Mouse (Mus musculus) natural killer cell, adult 2 months (primary cell): ENCODE results near the gene Nppa.

Source experiments
- DNase-seq, 2 experiments: peaks; one replicate each; pipeline ENCODE4 v3.0.0; 2022; ENCODE audit warnings: low spot score in 2 of 2

The Nppa gene

GRCm38 (mm10) chr4:148000202-148000772 is at the start of gene Nppa:
Gene Nppa, plus strand, starts transcription at chr4:148000722.
- DNase-seq = no peak

DNA sequence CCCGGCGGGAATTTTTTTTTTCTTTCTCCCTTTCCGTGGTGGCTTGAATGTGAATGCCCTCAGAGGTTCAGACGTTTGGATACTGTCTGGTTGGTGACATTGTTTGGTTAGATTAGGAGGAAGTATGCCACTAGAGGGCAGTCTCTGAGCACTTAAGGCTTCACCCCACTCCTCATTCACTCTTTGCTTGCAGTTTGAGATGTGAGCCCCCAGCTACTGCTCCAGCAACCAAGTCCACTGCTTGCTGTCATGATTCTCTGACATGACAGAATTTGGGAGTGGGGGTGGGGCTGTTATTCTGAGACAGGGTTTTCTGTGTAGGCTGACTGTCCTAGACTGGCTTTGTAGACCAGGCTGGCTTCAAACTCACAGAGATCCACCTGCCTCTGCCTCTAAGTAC is 46.9 kb upstream of the Nppa start:
- peak in 1 of 2 experiments; percentile 19 for DNase-seq

DNA sequence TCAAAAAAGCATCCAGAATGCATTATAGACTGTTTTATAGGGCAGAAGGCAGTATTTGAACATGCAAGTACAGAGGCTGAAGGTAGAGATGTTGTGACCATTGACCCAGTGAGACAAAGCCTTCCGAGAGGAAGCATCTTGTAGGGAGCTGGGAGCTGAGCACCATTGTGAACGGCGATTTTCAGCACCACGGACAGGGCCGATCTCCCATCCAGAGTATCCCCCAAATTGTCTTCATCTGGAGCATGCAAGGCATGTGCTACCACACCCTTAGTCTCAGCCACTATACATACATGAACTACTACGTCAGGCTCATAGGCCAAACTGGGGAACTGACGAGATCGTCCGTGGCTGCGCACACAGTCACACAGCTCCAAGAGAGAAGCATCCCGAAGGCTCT is 43.4 kb upstream of the Nppa start:
- no peak for DNase-seq

- peak; percentile 20 to 45 for DNase-seq
These were observed 40.4 kb upstream of the Nppa start for GRCm38 (mm10) chr4:147959881-147960831.

DNA sequence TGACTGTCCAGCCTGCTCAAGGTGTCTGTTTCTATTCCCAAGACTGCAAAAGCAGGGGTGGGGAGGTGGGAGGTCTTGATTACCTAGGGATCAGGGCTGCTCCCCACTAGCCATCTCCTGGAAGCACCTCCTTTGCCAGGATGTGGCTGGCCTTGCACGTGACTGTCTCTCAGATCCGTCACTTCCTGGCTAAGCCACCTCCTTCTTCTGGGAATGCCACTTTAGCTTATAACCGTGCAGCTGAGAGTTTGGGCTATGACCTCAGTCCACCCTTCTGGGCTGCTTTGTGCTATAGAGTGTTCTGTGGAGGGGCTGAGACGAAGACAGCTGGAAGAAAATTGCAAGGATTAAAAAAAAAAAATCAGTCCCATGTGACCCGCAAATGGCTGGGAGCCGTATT is 37.7 kb upstream of the Nppa start:
- no peak for DNase-seq

GRCm38 (mm10) chr4:147963623-147964022 is 36.9 kb upstream of the Nppa start:
- DNase-seq = no peak

GRCm38 (mm10) chr4:147965712-147966111 is 34.8 kb upstream of the Nppa start:
- no peak for DNase-seq

DNA sequence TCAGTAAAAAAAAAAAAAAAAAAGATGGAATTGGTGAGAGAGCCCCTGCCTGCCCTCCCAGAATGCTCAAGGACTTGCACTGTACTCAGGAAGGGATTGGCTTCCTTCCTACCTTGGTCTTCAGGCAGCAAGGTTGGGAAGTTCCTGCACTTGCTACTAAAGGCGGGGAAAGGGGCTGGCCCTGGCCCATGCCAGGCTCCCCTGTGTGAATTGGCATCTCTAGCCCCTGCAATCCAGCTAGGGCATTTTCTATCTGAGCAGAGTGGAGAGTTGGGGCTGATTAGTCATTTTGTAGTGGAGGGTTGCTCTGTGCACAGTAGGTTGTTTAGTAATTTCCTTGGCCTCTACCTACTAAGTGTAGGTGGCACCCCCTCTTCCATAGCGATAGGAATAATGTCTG is 31.7 kb upstream of the Nppa start:
- no peak for DNase-seq

DNA sequence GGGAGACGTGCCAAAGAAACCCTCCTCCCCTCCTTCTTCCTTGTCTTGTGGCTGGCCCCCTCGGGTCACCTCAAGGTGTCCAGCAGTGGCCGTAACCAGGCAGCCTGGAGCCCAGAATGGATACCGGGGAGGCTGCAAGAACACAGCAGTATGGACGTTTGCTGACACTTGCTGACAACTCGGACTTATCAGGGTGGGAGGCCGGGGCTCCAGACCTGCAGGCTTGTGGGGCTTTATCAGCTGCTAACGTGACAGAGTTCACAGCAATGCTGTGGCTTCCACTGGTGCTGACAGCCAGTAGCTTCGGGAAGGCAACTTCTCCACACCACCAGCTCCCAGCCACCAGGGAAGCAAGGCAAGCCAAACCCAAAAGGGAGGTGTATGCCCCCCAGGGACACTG is 31.2 kb upstream of the Nppa start:
- no peak for DNase-seq

GRCm38 (mm10) chr4:147976237-147976636 is 24.3 kb upstream of the Nppa start:
- no peak for DNase-seq

GRCm38 (mm10) chr4:147977726-147978125 is 22.8 kb upstream of the Nppa start:
- DNase-seq = no peak

DNA sequence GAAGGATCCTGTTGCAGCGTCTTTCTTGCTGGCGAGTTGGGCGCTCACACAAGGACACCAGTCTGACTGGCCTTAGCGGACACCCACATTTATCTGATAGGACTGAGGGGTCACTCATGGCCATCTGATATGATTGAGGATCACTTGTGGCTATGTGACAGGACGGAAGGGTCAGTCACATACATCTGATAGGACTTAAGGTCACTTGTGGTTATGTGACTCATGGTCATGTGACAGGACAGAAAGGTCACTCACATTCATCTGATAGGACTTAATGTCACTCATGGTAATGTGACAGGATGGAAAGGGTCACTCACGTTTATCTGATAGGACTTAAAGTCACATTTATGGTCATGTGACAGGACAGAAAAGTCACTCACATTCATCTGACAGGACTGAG is 22.1 kb upstream of the Nppa start:
- no peak for DNase-seq

DNA sequence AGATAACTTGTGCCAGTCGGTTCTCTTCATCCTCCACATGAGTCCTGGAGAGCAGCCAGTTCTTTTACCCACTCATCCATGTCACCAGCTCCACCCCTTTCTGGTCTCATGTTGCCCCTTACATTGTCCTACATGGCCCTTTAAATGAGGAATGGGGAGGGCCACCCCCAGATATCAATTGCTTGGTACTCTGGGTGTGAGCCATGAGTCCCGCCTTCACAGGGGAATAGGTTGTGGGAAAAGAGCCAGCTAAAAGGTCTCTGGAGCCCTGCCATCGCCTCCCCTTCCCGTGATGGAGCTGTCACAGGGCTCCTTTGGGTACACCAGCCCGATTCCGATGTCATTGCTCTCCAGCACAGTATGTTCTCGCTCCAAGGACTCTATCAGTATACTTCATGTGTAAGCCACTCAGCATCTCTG is 21.1 kb upstream of the Nppa start:
- DNase-seq = no peak

GRCm38 (mm10) chr4:147985205-147986132 is 15.1 kb upstream of the Nppa start, which contains the start of gene Nppb:
Gene Nppb, plus strand, starts transcription at chr4:147985788.
- DNase-seq = no peak

DNA sequence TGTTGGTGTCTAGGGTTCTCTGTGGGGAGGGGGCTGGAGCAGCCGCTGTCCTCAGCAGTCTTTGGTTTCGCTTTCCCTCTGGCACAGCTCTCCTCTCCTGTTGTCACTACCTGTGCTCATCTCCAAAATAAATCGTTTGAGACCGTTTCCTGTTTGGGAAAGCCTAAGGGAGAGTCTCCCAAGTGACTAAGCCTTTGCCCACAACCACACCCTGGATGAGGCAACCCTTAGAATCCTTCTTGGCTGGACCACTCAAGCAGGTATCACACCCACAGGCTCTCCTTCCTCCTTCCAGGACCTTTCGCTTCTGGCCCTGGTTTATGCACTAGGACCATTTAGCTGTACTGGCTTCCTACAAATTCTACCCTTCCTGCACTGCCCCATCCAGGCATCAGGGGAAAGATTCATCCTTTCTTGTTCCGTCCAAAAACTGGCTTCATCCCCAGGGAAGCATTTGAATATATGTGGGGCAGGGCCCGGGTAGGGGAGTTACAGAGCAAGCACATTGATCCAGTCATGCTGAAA is 6.9 kb upstream of the Nppa start:
- no peak for DNase-seq

DNA sequence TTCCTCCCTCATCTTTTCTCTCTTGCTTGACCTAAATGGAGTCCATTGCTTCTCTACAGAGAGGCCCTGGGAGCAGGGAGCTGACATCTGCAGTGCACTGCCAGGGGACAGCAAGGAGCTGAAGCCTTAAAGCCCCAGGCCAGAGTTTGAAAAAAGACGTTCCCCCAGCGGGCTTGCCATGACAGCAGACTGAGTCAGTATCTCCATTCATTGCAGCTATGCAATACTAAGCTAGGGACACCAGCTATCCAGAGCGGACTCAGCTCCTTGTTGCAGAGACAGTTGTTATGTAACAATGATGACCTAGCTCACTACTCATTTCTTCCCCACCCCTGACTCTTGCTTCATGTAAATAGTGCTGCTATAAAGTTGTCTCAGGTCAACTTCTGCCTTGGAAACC is 5.2 kb upstream of the Nppa start:
- no peak for DNase-seq

DNA sequence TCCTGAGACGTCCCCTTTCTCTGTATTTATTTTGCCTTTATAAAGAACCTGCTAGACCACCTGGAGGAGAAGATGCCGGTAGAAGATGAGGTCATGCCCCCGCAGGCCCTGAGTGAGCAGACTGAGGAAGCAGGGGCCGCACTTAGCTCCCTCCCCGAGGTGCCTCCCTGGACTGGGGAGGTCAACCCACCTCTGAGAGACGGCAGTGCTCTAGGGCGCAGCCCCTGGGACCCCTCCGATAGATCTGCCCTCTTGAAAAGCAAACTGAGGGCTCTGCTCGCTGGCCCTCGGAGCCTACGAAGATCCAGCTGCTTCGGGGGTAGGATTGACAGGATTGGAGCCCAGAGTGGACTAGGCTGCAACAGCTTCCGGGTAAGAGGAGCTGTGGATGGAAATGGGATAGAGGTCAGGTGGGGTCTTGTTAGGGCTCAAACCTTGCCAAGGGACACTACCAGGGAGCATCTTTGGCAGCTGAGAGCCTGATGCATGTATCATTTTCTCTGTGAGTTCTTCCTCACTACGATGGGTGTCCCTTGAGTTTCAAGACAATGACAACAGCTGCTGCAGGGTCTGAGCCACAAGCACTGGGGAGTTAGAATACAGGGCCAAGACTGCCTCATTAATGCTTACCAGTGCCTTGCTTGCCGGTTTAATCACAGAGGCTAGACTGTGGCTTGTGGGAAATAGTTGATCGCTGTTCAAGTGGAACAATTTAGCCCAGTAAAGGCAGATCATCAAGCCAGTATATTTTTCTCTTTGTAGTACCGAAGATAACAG is 679 bp downstream of the Nppa start:
- no peak for DNase-seq

DNA sequence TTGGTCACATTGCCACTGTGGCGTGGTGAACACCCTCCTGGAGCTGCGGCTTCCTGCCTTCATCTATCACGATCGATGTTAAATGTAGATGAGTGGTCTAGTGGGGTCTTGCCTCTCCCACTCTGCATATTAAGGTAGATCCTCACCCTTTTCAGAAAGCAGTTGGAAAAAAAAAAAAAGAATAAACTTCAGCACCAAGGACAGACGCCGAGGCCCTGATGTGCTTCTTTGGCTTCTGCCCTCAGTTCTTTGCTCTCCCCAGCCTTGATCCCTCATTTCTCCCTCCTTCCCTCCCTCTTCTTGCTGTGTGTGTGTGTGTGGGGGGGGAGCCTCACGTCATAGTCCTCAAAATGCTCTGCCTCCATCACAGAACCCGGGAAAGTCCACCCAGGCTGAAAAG is 1.3 kb downstream of the Nppa start:
- DNase-seq = no peak

DNA sequence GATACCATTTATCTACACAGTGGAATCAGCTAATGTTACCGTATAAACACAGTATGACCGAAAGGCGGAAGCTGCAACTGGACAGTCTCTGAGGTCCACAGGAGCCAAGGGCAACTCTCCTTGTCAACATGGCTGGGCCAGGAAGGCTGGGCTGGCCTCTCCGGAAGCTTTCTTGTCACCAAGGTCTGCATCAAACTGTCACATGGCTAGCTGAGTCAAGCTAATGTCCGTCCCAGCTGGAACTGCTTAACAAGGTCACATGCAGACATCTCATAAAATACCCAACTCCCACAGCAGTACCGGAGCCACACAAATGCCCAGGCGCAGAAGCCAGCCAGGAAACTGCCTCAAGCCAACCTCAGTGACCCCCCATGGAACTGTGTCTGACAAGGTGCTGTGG is 3.8 kb downstream of the Nppa start:
- DNase-seq = no peak

DNA sequence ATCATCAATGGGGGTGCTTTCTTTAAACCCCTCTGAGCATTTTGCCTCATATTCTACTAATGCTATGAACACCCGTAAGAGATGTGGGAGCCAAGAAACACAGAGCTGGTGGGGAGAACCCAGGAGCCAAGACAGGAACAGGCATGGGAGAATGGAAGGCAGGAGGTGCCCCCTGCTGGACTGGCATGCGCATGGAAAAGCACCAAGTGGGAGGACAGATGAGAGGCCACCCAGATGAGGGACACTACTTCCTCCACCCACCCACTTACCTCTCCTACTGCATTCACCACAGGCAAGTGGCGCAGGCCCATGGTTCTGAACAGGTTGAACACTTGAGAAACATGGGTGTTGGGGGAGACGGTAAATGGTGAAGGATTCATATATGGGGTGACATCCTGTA is 7.9 kb downstream of the Nppa start:
- no peak for DNase-seq

DNA sequence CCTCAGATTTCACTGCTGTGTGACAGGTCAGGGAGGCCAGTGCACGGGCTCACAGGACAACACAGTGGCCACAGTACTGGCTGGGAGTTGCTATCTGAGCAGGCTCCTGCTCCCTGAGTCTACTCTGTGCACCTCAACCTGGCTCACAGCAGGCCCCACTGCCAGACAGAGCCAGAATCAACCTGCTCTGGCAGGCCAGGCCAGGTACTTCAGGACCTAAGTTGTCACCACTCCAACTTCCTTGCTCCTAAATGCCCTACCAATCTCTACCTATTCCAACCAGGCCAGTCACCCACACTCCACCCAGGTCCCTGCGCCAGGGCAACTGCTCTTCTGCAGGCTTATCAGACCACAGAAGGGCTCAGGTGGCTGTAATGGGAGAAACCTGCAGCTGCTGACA is 9.1 kb downstream of the Nppa start:
- no peak for DNase-seq
